In genomic region chr8:28366470-28366869, GRCm38 (mm10) we compare ENCODE assay signal across 25 mouse cellular contexts.
A peak's percentile ranks its signal among the peaks of the same experiment; 100 is the strongest.
DNase-seq lines count a peak whose midpoint lies in the region; ATAC-seq and TF ChIP-seq lines count a peak whose summit lies in the region.
"Had no signal": no experiment of that assay in that cellular context is flagged by ENCODE, and none has a peak within 500 bp of the region (broad histone marks: within the 10 kb centered on the region; RNA-seq: fewer than 3 reads in every experiment).

No protein-coding gene starts in this region.

- no peaks in the 10 kb centered on the region for H3K27me3 ChIP-seq in forebrain, embryonic 14.5 days (replicated peaks; ENCODE audit: control insufficient read depth, insufficient read depth, low read length)
- H3K27me3 ChIP-seq in forebrain, embryonic 15.5 days = no peaks in the 10 kb centered on the region
- H3K27me3 ChIP-seq in forebrain, postnatal 0 days (ENCODE audit: insufficient read depth, low read length) = no peaks in the 10 kb centered on the region
- no peaks in the 10 kb centered on the region for H3K27me3 ChIP-seq in forebrain, embryonic 13.5 days
- no peaks in the 10 kb centered on the region for H3K27me3 ChIP-seq in midbrain, embryonic 15.5 days (replicated peaks)
- H3K27me3 ChIP-seq: CH12.LX; embryonic facial prominence, embryonic 12.5 days; forebrain, embryonic 12.5 days; Patski had no signal

- no peak overlapping the region for H3K4me2 ChIP-seq in forebrain, embryonic 14.5 days (ENCODE audit: low read length)
- no peak overlapping the region for H3K4me2 ChIP-seq in forebrain, embryonic 15.5 days (replicated peaks)
- no peak overlapping the region for H3K4me2 ChIP-seq in forebrain, postnatal 0 days (ENCODE audit: low read depth)
- H3K4me2 ChIP-seq in forebrain, embryonic 13.5 days = no peak overlapping the region
- no peak overlapping the region for H3K4me2 ChIP-seq in midbrain, embryonic 15.5 days
- H3K4me2 ChIP-seq: embryonic facial prominence, embryonic 12.5 days; forebrain, embryonic 12.5 days had no signal

- no peaks in the 10 kb centered on the region for H3K36me3 ChIP-seq in forebrain, embryonic 14.5 days (ENCODE audit: control insufficient read depth, insufficient read depth, low read length)
- no peaks in the 10 kb centered on the region for H3K36me3 ChIP-seq in forebrain, embryonic 15.5 days
- no peaks in the 10 kb centered on the region for H3K36me3 ChIP-seq in forebrain, postnatal 0 days (ENCODE audit: insufficient read depth)
- H3K36me3 ChIP-seq in forebrain, embryonic 13.5 days (ENCODE audit: poor library complexity, severe bottlenecking) = no peaks in the 10 kb centered on the region
- H3K36me3 ChIP-seq in midbrain, embryonic 15.5 days (replicated peaks) = no peaks in the 10 kb centered on the region
- H3K36me3 ChIP-seq: embryonic facial prominence, embryonic 10.5 days; embryonic facial prominence, embryonic 12.5 days; forebrain, embryonic 12.5 days; G1E had no signal

- H3K4me3 ChIP-seq in forebrain, embryonic 14.5 days (ENCODE audit: low read depth, low read length) = no peak overlapping the region
- no peak overlapping the region for H3K4me3 ChIP-seq in forebrain, embryonic 15.5 days
- no peak overlapping the region for H3K4me3 ChIP-seq in forebrain, postnatal 0 days (ENCODE audit: low read depth, low read length)
- H3K4me3 ChIP-seq in forebrain, embryonic 13.5 days = no peak overlapping the region
- no peak overlapping the region for H3K4me3 ChIP-seq in midbrain, embryonic 15.5 days
- H3K4me3 ChIP-seq: embryonic facial prominence, embryonic 10.5 days; embryonic facial prominence, embryonic 12.5 days; forebrain, embryonic 12.5 days had no signal

- no peak overlapping the region for H3K27ac ChIP-seq in forebrain, embryonic 14.5 days (ENCODE audit: low read depth, low read length)
- no peak overlapping the region for H3K27ac ChIP-seq in forebrain, embryonic 15.5 days (replicated peaks)
- H3K27ac ChIP-seq in forebrain, postnatal 0 days (ENCODE audit: low read depth, low read length) = no peak overlapping the region
- H3K27ac ChIP-seq in forebrain, embryonic 13.5 days = no peak overlapping the region
- H3K27ac ChIP-seq in midbrain, embryonic 15.5 days = no peak overlapping the region
- H3K27ac ChIP-seq: embryonic facial prominence, embryonic 10.5 days; embryonic facial prominence, embryonic 12.5 days; forebrain, embryonic 12.5 days had no signal

- H3K9me3 ChIP-seq in forebrain, embryonic 14.5 days (replicated peaks; ENCODE audit: control insufficient read depth, low read length) = no peaks in the 10 kb centered on the region
- no peaks in the 10 kb centered on the region for H3K9me3 ChIP-seq in forebrain, embryonic 15.5 days
- H3K9me3 ChIP-seq in forebrain, postnatal 0 days (ENCODE audit: low read length) = no peaks in the 10 kb centered on the region
- H3K9me3 ChIP-seq in forebrain, embryonic 13.5 days (replicated peaks) = no peaks in the 10 kb centered on the region
- H3K9me3 ChIP-seq in midbrain, embryonic 15.5 days = no peaks in the 10 kb centered on the region
- H3K9me3 ChIP-seq: embryonic facial prominence, embryonic 10.5 days; embryonic facial prominence, embryonic 12.5 days; forebrain, embryonic 12.5 days; G1E had no signal

- ATAC-seq in forebrain, embryonic 14.5 days = no peak
- ATAC-seq in forebrain, embryonic 15.5 days (replicated peaks) = no peak; the same call in 1 of the 2 replicates
- peak; percentile 69 for ATAC-seq in forebrain, postnatal 0 days
- ATAC-seq in forebrain, embryonic 13.5 days = no peak; the same call in 1 of the 2 replicates
- ATAC-seq in midbrain, embryonic 15.5 days (replicated peaks) = no peak
- ATAC-seq: activated CD4-positive, CD25-positive, alpha-beta regulatory T cell, adult 4 months; CD4-positive, CD25-positive, alpha-beta regulatory T cell, adult 4 months; Patski had no signal

- no peaks in the 10 kb centered on the region for H3K4me1 ChIP-seq in forebrain, embryonic 14.5 days (ENCODE audit: control insufficient read depth, insufficient read depth, low read length)
- H3K4me1 ChIP-seq in forebrain, embryonic 15.5 days = no peaks in the 10 kb centered on the region
- H3K4me1 ChIP-seq in forebrain, postnatal 0 days (ENCODE audit: insufficient read depth) = no peaks in the 10 kb centered on the region
- no peaks in the 10 kb centered on the region for H3K4me1 ChIP-seq in forebrain, embryonic 13.5 days
- H3K4me1 ChIP-seq in midbrain, embryonic 15.5 days = no peaks in the 10 kb centered on the region
- H3K4me1 ChIP-seq: embryonic facial prominence, embryonic 10.5 days; embryonic facial prominence, embryonic 12.5 days; forebrain, embryonic 12.5 days had no signal

- no peak for TF ChIP-seq CTCF in forebrain, postnatal 0 days (IDR thresholded peaks at IDR 0.05; ENCODE audit: low read depth)

- DNase-seq in forebrain, embryonic 14.5 days (ENCODE audit: low spot score) = peak; percentile 13
- DNase-seq in forebrain, postnatal 0 days = peak; percentile 26
- DNase-seq in brain, adult 2 months (ENCODE audit: low read depth, low spot score) = peak; percentile 22
- DNase-seq in brain, embryonic 18.5 days (ENCODE audit: low read depth, low spot score) = peak; percentile 24
- no peak for DNase-seq in cerebellum, adult 9-10 months
- DNase-seq: adrenal gland, adult 8-10 months; adrenal gland, postnatal 14 days; adrenal gland, postnatal 36 days; B cell, adult 2 months; cerebellum, adult 11 months; cerebellum, adult 18-20 months; cerebellum, adult 8-10 months; cerebellum, postnatal 10 days; cerebellum, postnatal 25 days had no signal

- no peak overlapping the region for H3K9ac ChIP-seq in forebrain, embryonic 14.5 days (ENCODE audit: low read length)
- H3K9ac ChIP-seq in forebrain, embryonic 15.5 days (replicated peaks) = no peak overlapping the region
- no peak overlapping the region for H3K9ac ChIP-seq in forebrain, postnatal 0 days
- H3K9ac ChIP-seq in forebrain, embryonic 13.5 days = no peak overlapping the region
- H3K9ac ChIP-seq in midbrain, embryonic 15.5 days = no peak overlapping the region
- H3K9ac ChIP-seq: embryonic facial prominence, embryonic 12.5 days; forebrain, embryonic 12.5 days had no signal
